Mouse (Mus musculus): ENCODE measurements around the gene Depdc5. TPM values are rescaled to one million over a fixed set of nuclear protein-coding genes. Genes with fewer than 3 reads are reported as not detected.
"Not testable (repeated sequence)": the region's sequence is repeated elsewhere in the genome, so short reads cannot be mapped to it uniquely, and the experiment has no call there.

Gene Depdc5
- total RNA-seq, 2 experiments from 2014 or later = 21.5 to 22.0 TPM

GRCm38 (mm10) chr5:32886739-32887138 is 23.2 kb downstream of the Depdc5 start:
- DNase-seq = no peak
- intact Hi-C loops (cut with DNase I) = no loop called here

GRCm38 (mm10) chr5:32907496-32907895 is 44.0 kb downstream of the Depdc5 start:
- intact Hi-C loops (cut with DNase I) = no loop called here
- DNase-seq = no peak

GRCm38 (mm10) chr5:32914071-32914470 is 50.6 kb downstream of the Depdc5 start:
- no peak for DNase-seq
- intact Hi-C loops (cut with DNase I) = loop anchor here (2.0 kb wide), 1 partner anchor 119 kb away; no protein-coding TSS in a partner anchor

GRCm38 (mm10) chr5:32919281-32919680 is 55.8 kb downstream of the Depdc5 start:
- intact Hi-C loops (cut with DNase I); DNase-seq: not testable (repeated sequence)

DNA sequence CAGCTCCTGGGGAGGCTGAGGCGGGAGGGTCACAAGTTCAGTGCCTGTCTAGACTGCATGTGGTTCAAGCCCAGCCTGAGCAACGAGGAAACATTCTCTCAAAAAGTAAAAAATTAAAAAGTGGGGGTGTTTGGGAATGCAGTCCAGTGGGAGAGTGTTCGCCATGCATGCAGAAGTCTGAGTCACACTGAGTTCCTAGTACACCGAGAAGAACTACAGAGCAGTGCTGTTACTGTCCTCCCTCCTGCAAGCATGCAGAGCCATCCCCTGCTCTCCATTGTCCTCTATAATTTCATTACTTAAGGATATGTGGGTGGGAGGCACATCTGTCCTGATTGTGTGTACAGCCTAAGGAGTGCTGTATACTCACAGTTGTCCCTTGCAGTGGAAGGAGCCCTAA is 59.4 kb downstream of the Depdc5 start:
- intact Hi-C loops (cut with DNase I) = no loop called here
- DNase-seq = no peak

GRCm38 (mm10) chr5:32930761-32931160 is 67.3 kb downstream of the Depdc5 start:
- intact Hi-C loops (cut with DNase I) = loop anchor here (5.0 to 10.0 kb wide), 2 partner anchors 102 to 214 kb away; no protein-coding TSS in a partner anchor
- DNase-seq = peak; percentile 9 to 36

- DNase-seq = peak in 1 of 2 experiments; percentile 14
- intact Hi-C loops (cut with DNase I) = loop anchor here (5.0 to 10.0 kb wide), 2 partner anchors 98 to 210 kb away; no protein-coding TSS in a partner anchor
Measured at GRCm38 (mm10) chr5:32934654-32935053, 71.2 kb downstream of the Depdc5 start.

GRCm38 (mm10) chr5:32940586-32940985 is 77.1 kb downstream of the Depdc5 start:
- intact Hi-C loops (cut with DNase I) = no loop called here
- DNase-seq = no peak

DNA sequence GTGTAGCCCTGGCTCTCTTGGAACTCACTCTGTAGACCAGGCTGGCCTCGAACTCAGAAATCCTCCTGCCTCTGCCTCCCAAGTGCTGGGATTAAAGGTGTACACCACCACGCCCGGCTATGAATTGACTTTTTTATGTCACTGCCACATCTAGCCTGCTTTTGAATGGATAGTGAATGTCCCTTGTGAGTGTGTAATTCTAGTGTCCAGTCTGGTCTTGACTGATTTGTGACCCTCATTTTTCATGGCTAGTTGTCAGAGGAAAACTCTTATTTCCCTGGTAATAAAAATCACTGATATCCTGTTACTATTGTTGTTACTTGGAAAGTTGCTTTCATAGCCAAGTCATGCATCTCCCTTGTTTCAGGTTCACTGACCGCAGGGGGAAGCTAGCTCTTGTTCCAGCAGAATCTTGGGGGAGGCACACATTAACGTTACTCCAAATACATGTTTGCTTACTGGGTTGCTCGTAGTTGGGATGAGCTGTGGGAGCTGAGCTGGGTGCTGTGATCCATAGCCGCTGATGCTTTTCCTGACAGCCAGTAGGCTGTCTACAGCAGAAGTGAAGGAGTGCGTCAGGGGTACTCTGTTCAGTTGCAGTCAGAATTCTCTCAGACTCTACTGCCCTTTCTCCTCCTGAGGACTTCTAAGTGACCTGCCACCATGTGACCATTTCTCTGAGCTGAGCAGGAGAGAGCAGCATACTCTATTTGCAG is 77.9 kb downstream of the Depdc5 start:
- intact Hi-C loops (cut with DNase I) = no loop called here

GRCm38 (mm10) chr5:32950077-32950476 is 86.6 kb downstream of the Depdc5 start:
- intact Hi-C loops (cut with DNase I) = loop anchor here (5.0 kb wide), 1 partner anchor 72 kb away; no protein-coding TSS in a partner anchor
- DNase-seq = no peak

More for the DNA sequence above, 77.9 kb downstream of the Depdc5 start:
- no peak for DNase-seq

DNA sequence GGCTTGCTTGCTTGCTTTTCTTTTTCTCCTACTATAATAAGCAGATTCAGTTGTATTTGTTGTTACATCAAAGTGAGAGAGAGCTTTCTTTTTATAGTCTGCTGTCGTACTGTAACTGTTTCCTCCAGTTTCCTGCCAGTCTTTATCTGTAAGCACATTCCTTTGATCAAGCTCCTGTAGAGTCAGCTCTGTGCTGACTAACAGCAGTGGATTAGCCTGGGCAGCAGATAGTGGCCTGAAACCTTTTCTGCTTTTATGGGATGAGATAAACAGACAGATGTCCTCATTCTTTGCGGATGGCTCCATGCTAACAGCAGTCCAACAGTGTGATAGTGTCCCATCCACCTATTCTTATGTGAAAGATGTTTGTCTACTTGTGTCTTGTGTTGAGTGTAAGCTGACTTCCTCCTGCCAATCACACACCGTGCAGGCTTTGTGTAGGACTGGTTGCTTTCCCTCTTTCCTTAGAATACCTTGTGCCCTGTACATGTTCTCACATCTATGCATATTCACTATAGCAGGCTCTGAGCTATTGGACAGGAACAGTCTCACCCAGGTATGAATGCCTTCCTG is 87.3 kb downstream of the Depdc5 start:
- DNase-seq = peak in 1 of 2 experiments; percentile 7
- intact Hi-C loops (cut with DNase I) = loop anchor here (5.0 kb wide), 1 partner anchor 72 kb away; no protein-coding TSS in a partner anchor

GRCm38 (mm10) chr5:32955716-32956115 is 92.2 kb downstream of the Depdc5 start:
- intact Hi-C loops (cut with DNase I) = no loop called here
- no peak for DNase-seq

GRCm38 (mm10) chr5:32961616-32962015 is 98.1 kb downstream of the Depdc5 start:
- intact Hi-C loops (cut with DNase I) = no loop called here
- DNase-seq = no peak

DNA sequence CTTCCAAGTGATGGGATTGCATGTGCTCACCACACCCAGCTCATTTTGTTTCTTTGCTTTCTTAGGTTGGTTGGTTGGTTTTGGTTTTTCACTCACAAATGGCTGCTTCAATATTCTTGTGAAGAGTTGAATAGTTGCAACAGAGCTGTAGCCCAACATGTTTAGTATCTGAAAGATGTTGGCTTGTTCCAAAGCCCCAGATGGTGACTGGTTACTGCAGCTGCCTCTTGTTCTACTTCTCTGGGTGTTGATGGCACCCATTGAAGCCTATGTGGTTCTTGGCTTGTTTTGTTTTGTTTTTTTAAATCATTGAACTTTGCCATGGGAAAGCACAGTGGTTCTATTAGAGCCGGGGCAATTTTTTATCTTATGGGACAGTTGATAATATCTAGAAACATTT is 99.1 kb downstream of the Depdc5 start:
- intact Hi-C loops (cut with DNase I) = no loop called here
- DNase-seq = no peak

DNA sequence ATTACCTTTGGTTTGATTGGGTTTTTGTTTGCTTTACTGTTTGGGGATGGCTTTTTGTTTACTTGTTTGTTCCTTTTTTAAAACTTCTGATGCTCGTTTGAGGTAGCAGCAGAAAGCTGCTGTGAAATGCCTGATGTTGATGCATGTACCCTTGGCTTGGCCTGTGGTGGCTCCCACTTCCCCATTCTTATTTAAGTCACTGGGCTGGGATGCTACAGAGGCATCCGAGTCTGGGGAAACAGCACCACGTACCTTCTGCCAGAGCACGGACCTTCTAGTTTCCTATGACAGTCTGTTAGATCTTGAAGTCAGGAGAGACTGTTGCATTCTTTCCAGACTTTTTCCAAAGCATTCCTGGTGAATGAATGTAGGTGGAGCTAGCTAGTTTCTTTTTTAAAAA is 113.0 kb downstream of the Depdc5 start:
- intact Hi-C loops (cut with DNase I) = no loop called here
- DNase-seq = no peak

- DNase-seq = no peak
- intact Hi-C loops (cut with DNase I) = no loop called here
Measured at GRCm38 (mm10) chr5:32977179-32977578, 113.7 kb downstream of the Depdc5 start.

DNA sequence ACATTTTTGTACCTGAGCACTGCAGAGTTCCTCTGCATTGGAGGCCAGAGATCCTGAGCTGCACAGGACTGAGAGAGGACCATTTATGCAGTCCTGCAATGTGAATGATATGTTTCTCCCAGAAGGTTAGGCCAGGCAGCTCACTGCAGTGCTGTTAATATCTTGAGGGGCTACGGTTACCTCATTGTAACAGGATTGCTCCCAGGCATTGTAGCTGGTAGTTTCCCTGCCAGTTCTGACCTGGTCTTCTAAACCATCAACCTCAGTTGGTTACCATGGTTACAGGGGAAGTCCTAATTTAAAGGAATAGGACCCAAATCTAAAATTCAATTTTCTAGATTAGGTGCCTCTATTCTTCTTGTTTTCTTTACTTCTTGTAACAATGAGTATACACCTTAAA is 121.9 kb downstream of the Depdc5 start:
- intact Hi-C loops (cut with DNase I) = no loop called here
- DNase-seq = no peak

- intact Hi-C loops (cut with DNase I) = no loop called here
- DNase-seq = no peak
Measured at GRCm38 (mm10) chr5:32987873-32988272, 124.4 kb downstream of the Depdc5 start.

DNA sequence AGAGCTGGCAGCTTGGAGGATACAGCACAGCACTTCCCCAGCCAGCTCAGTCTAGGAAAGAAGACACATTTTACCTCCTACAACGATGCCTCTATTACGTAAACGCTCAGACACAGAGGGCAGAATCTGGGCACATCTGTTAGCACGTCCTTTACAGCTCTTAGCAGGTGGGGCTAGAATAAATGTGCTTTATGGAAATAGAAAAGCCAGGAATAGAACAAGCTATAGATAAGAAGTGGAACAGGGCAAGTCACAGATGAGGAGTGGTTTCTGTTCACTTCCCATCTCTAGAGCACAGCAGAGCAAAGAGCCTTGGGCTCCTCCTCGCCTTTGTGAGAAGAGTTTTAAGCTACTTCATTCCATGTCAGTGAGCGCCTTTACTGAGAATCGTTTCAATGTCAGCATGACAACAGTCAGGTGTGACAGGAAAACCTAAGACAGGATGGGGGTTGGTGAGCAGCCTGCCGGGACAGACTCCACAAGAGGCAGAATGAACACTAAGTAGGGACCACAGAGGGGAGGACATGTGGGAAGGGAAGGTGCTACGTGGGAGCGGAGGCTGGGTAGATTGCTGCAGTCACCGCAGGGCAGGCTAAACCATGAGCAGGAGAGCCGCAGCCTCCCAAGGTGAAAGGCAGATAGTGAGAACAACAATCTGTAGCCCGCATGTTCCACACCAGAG is 126.6 kb downstream of the Depdc5 start:
- peak in 1 of 2 experiments; percentile 10 for DNase-seq
- intact Hi-C loops (cut with DNase I) = loop anchor here (2.0 kb wide), 1 partner anchor 43 kb away; no protein-coding TSS in a partner anchor

- intact Hi-C loops (cut with DNase I) = loop anchor here (2.0 kb wide), 1 partner anchor 42 kb away; no protein-coding TSS in a partner anchor
- DNase-seq = peak; percentile 74 to 75
Measured at GRCm38 (mm10) chr5:32991152-32991551, 127.7 kb downstream of the Depdc5 start.

GRCm38 (mm10) chr5:32994471-32994870 is 131.0 kb downstream of the Depdc5 start:
- intact Hi-C loops (cut with DNase I) = no loop called here
- DNase-seq = no peak

Data from heart, postnatal 10 days (tissue).